Mouse (Mus musculus) yolk sac, embryonic 10.5 days (tissue): Measurements from ENCODE around the gene Ric1.
"Not testable (repeated sequence)": the region's sequence is repeated elsewhere in the genome, so short reads cannot be mapped to it uniquely, and the experiment has no call there.

Experiments used
- DNase-seq: peaks from one replicate; pipeline ENCODE4 v3.0.0-alpha.2; 2017; ENCODE audit warnings: low spot score

Ric1 gene

GRCm38 (mm10) chr19:29527299-29527698, 5.2 kb downstream of the Ric1 start:
- DNase-seq, result no peak

- DNase-seq, result no peak
Measured at GRCm38 (mm10) chr19:29528568-29528967, 6.5 kb downstream of the Ric1 start.

GRCm38 (mm10) chr19:29534030-29534429, 11.9 kb downstream of the Ric1 start:
- DNase-seq, result no peak

DNA sequence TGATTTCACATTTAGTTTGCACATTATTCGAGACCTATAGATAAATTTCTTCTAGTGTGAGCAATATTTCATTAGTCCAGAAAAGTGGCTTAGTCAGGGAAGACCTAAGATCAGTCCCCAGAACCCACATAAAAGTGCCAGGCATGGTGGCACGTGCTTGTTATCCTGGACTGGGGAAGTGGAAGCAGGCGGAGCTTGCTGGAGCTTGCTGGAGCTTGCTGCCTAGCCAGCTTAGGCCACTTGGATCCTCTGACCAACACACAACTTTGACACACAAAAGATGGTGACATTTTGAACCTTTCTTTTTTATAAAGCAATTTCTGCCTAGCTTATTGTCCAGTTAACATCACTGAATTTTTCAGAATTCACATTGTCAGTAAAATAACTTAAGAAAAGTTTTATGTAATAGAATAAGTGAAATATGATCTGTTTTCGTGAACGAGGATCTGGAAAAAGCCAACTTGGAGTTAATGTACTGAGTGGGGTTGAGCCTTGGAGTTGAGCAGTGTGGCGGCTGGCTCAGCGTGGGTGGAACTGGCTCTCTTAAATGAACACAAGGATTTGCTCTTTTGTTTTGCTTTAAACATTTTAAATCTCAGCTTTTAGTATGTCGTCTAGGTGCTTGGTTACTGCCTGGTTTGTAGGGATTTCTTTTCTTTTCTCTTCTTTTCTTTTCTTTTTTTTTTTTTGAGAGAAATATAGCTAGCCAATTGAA, 20.3 kb downstream of the Ric1 start:
- DNase-seq, result no peak

GRCm38 (mm10) chr19:29544026-29544425, 21.9 kb downstream of the Ric1 start:
- DNase-seq, result no peak

- no peak for DNase-seq
Measured at GRCm38 (mm10) chr19:29550618-29551017, 28.5 kb downstream of the Ric1 start.

DNA sequence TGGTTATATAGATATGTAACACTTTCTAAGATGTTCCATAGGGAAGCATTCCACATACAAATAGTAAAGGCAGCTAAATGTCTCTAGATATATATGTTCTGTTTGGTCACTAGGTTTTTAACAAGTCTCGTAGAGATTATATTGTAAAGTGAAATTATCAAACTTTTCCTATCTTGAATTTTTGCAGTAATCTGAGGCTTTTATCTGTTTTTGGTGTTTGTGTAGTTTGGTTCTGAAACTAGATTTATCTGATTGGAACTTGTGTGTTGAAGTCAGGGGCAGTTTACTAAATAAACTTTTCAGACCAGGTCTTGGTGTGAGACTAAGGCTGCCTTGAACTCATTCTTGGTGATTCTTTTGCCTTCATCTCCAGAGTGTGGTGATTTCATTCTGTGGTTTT, 29.0 kb downstream of the Ric1 start:
- DNase-seq, result no peak

DNA sequence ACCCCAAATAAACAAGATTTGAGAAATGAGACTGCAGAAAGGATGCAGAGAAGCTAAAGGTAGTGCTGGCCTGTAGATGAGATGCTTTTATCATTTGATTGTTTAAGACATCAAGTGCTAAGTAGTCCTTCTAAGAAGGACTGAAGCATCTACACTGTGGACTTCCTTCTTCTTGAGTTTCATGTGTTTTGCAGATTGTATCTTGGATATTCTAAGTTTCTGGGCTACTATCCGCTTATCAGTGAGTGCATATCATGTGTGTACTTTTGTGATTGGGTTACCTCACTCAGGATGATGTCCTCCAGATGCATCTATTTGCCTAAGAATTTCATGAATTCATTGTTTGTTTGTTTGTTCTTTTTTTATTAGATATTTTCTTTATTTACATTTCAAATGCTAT, 29.9 kb downstream of the Ric1 start:
- not testable (repeated sequence) for DNase-seq

DNA sequence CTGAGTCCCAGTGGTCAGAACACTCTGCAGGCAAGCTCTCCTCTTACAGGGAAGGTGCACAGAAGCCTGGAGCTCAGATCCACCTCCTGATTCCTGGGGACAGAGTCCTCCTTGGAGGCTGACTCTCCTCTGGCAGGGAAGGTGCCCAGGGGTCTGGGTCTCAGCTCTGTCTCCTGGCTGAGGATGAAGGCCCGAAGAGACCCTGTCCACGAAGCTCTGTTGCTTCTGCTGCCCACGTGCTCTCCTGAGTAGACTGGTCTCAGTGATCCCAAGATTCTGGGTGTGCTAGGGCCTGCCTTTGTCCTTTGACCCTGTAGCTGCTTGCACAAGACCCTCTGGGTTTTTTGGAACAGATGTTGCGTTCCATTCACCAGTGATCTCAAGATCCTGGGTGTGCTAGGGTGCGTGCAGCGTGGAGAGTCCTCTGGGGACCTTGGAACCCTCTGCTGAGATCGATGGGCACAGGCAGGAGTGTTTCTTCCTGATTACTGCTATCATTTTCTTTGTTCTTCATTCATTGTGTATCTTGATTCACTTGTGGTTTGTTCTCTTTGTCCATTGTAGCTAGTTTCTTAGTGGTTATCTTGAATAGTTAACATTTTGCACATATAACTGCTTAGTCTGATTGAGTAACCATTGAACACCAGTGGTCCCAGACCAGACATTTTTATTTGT, 35.2 kb downstream of the Ric1 start:
- DNase-seq, result not testable (repeated sequence)

GRCm38 (mm10) chr19:29562166-29562565, 40.1 kb downstream of the Ric1 start:
- DNase-seq, result no peak

GRCm38 (mm10) chr19:29562603-29563002, 40.5 kb downstream of the Ric1 start:
- no peak for DNase-seq

GRCm38 (mm10) chr19:29563258-29563779, 41.2 kb downstream of the Ric1 start:
- peak; percentile 36 for DNase-seq

- no peak for DNase-seq
Measured at GRCm38 (mm10) chr19:29566512-29566911, 44.4 kb downstream of the Ric1 start.

- no peak for DNase-seq
Measured at GRCm38 (mm10) chr19:29582439-29582838, 60.4 kb downstream of the Ric1 start.

DNA sequence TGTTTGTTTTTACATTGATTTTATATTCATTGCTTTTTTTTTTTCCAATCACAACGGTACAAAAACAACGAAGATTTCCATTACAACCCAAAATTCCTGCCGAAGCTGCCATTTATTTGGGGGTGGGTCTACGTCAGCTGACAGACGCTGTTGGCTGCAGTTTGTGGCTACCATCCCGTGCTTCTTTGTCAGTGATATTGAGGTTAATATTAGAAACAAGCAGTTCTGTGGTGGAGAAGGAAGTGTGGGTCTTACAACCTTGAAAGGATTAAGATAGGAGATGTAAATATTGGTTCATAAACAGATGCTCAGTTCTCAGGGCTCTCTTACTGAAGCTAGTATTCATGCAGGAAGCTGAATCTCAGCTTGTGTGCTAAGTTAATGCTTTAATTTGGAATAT, 61.7 kb downstream of the Ric1 start:
- DNase-seq, result no peak

DNA sequence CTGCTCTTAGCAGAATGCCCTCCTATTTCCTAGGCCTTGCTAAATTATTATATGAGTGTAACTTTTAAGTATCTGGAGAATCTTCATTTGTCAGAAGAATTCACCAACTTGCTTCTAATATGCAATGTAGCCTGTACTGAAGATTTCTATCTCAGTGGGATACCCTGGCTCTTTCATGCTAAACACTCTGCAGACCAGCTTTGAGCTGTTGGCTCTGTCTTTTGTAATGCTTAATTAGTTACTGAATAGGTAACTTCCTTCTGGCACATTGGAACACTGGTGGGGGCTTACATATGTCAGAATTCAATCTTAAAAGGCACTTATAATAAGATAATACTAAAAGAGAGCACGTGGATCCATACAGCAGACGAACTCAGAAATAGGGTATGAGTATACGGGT, 71.7 kb downstream of the Ric1 start:
- not testable (repeated sequence) for DNase-seq

- no peak for DNase-seq
Measured at GRCm38 (mm10) chr19:29596276-29596675, 74.2 kb downstream of the Ric1 start.

DNA sequence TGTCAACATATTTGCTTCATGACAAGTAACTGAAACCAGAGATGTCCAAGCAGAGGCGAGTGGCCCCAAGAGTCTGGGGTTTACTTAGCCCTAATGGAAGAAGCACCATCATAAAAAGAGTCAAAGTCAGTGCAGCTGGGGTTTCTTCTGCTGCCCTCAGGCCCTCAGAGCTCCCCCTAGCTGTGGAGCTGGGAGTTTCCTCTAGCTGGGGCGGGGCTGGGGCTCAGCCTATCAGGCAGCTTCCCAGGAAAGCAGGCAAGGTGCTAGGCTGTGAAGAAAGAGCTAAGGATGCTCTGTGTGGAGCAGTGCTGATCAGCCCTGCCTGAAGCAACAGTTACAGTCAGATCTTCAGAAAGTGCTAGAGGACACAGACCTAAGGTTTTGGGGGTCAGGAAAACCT, 74.9 kb downstream of the Ric1 start:
- DNase-seq, result no peak

GRCm38 (mm10) chr19:29598981-29599380, 76.9 kb downstream of the Ric1 start:
- DNase-seq, result peak; percentile 60

DNA sequence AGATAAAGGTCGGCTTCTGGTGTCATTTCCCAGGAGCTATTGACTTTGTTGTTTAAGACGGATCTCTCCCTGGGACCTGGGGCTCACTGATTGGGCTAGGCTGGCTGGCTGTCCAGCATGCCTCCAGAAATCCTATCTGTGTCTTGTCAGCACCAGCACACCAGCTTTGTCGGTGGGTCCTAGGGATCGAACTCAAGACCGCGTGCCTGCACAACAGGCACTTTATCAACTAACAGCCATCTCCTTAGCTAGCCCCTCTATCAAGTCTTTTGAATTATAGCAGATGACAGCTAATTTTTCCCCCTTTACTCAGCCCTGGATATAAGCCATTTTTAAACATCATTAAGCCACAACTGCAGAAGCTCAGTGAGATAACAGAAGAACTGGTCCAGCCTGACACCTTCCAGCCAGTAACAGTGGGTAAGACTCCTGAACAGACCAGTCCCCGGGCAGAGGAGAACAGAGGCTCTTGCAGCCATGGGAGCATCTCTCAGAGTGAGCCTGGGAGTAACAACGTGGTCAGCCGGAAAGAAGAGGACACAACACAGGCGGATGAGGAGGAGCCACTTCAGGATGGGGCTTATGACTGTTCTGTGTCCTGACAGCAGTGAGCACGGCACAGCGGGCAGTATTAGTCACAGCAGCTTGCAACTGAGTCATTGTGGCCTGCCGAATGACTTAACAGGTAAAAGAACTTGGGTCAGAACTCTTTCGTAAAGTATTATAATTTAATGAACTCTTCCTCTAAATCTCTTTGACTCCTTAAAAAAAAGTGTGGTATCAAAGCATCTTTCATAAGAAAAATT, 81.7 kb downstream of the Ric1 start:
- no peak for DNase-seq

DNA sequence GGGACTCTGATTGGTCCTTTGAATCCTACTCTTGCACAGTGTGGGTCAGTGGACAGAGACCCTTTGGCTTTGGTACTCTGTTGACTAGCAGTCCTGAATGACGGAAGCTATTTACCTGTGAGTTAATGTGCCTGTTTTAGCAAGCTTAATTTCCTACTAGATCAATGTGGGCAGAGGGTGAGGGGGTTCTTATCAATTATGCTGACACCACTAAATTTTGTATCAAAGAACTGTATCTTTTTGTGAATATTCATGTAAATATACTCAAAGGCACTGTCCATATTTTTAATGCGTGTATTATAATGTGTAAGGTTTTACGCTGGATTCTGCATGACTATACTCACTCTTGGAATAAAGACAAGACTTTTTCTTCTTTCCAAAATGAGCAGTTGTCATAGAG, 82.6 kb downstream of the Ric1 start:
- no peak for DNase-seq

DNA sequence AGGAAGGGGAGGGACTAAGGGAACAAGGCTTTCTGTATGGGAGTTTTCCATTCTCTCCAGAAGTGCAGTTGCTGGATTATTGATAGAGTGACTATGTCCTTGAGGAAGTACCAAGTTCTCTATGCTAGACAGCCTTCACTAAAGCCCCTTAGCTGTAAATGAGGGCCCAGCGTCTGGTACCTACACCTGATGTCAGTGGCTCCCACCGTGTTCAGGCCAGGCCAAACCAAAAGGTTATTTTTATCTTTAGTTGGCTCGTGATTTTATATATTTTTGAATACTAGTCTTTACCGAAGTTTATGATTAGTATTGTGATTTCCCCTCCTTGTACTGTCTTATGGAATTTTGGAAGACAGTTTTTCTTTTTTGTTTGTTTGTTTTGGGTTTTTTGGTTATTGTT, 85.4 kb downstream of the Ric1 start:
- DNase-seq, result no peak

DNA sequence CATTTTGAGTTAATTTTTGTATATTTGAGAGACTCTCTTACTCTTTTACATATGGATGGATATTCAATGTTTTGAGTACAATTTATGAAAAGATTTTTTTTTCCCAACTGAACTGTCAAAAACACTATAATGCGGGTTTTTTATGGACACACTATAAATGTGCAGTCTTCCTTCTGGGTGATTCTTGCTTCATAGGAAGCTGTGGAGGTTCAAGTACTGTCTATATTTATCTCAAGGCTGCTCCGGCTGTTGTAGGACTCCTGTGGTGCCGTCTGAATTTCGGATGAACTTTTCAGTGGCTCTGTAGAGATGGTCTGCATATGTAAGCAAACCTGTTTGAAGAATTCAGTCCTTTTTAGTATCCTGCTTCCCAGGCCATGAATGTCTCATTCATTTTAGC, 86.1 kb downstream of the Ric1 start:
- DNase-seq, result no peak
